In genomic region chr5:122192347-122192746, GRCm38 (mm10) we compare ENCODE assay signal across 18 mouse cellular contexts. TPM values are rescaled to one million over a fixed set of nuclear protein-coding genes. Genes with fewer than 3 reads are reported as not detected.
DNase-seq lines count a peak whose midpoint lies in the region; ATAC-seq and TF ChIP-seq lines count a peak whose summit lies in the region.
"Had no signal": no experiment of that assay in that cellular context is flagged by ENCODE, and none has a peak within 500 bp of the region (broad histone marks: within the 10 kb centered on the region; RNA-seq: fewer than 3 reads in every experiment).

No protein-coding gene starts in this region.

- no peaks in the 10 kb centered on the region for H3K36me3 ChIP-seq in kidney, postnatal 0 days (ENCODE audit: insufficient read depth, low read length)
- H3K36me3 ChIP-seq in kidney, embryonic 16.5 days (ENCODE audit: insufficient read depth, low read length), result no peaks in the 10 kb centered on the region
- H3K36me3 ChIP-seq: forebrain, embryonic 12.5 days; hindbrain, embryonic 10.5 days; limb, embryonic 12.5 days; lung, embryonic 15.5 days; neural tube, embryonic 12.5 days had no signal

- peak; percentile 27; the same call in 1 of the 2 replicates for TF ChIP-seq CTCF in kidney, postnatal 0 days (IDR thresholded peaks at IDR 0.05; ENCODE audit: low read depth)
- no peak for TF ChIP-seq CTCF in left cerebral cortex, adult 2 months (IDR thresholded peaks at IDR 0.05)

- H3K27me3 ChIP-seq in kidney, postnatal 0 days (ENCODE audit: insufficient read depth, low read length), result no peaks in the 10 kb centered on the region
- no peaks in the 10 kb centered on the region for H3K27me3 ChIP-seq in kidney, embryonic 16.5 days (ENCODE audit: insufficient read depth, low read length)
- H3K27me3 ChIP-seq: forebrain, embryonic 12.5 days; limb, embryonic 12.5 days; lung, embryonic 15.5 days; neural tube, embryonic 12.5 days had no signal

- ATAC-seq in kidney, postnatal 0 days (replicated peaks; ENCODE audit: low FRiP score, low read depth), result no peak
- no peak for ATAC-seq in kidney, embryonic 16.5 days (ENCODE audit: low FRiP score, low TSS enrichment)
- ATAC-seq in neutrophil, adult 5-6 weeks (ENCODE audit: extremely low read depth, insufficient number of reproducible peaks, low FRiP score, poor library complexity, severe bottlenecking), result peak; percentile 64
- ATAC-seq: inflammation-experienced regulatory T-cells, adult 6 months; midbrain, embryonic 16.5 days had no signal

- intact Hi-C loops in left cerebral cortex, postnatal 10 days (cut with DNase I), result no loop called here
- intact Hi-C loops in left cerebral cortex, adult 2 months (cut with DNase I), result no loop called here

- no peaks in the 10 kb centered on the region for H3K4me1 ChIP-seq in kidney, postnatal 0 days (replicated peaks; ENCODE audit: insufficient read depth, low read length)
- H3K4me1 ChIP-seq in kidney, embryonic 16.5 days (ENCODE audit: insufficient read depth, low read length), result no peaks in the 10 kb centered on the region
- H3K4me1 ChIP-seq: forebrain, embryonic 12.5 days; limb, embryonic 12.5 days; lung, embryonic 15.5 days; neural tube, embryonic 12.5 days had no signal

- no peak overlapping the region for H3K4me3 ChIP-seq in kidney, postnatal 0 days (replicated peaks; ENCODE audit: low read depth, low read length)
- no peak overlapping the region for H3K4me3 ChIP-seq in kidney, embryonic 16.5 days (ENCODE audit: low read length)
- H3K4me3 ChIP-seq in left cerebral cortex, adult 2 months, result no peak overlapping the region
- H3K4me3 ChIP-seq: forebrain, embryonic 12.5 days; hindbrain, embryonic 10.5 days; limb, embryonic 12.5 days; lung, embryonic 15.5 days; neural tube, embryonic 12.5 days had no signal

- no peak overlapping the region for H3K9ac ChIP-seq in kidney, postnatal 0 days (ENCODE audit: low read depth, low read length)
- H3K9ac ChIP-seq in kidney, embryonic 16.5 days (replicated peaks; ENCODE audit: low read length), result no peak overlapping the region
- H3K9ac ChIP-seq: forebrain, embryonic 12.5 days; limb, embryonic 12.5 days; lung, embryonic 15.5 days; neural tube, embryonic 12.5 days had no signal

- DNase-seq in kidney, postnatal 0 days (ENCODE audit: low spot score), result no peak
- peak; percentile 48 for DNase-seq in CD4-positive helper T cell, adult 2 months (ENCODE audit: low read depth, low spot score)
- peak; percentile 37 for DNase-seq in T-cell, adult 2 months (ENCODE audit: low spot score)
- no peak for DNase-seq in left cerebral cortex, postnatal 10 days (ENCODE audit: extremely low spot score in 1 of 2, low spot score in 2 of 2)
- DNase-seq in left cerebral cortex, adult 2 months (ENCODE audit: extremely low spot score in 1 of 2, low spot score in 2 of 2), result no peak
- DNase-seq in ovary, postnatal 36 days (ENCODE audit: low spot score), result no peak
- DNase-seq: adrenal gland, postnatal 14 days; cerebellum, adult 8-10 months; layer of hippocampus, postnatal 36 days had no signal

- no peaks in the 10 kb centered on the region for H3K9me3 ChIP-seq in kidney, postnatal 0 days (replicated peaks; ENCODE audit: low read length)
- H3K9me3 ChIP-seq in kidney, embryonic 16.5 days (ENCODE audit: low read length), result no peaks in the 10 kb centered on the region
- H3K9me3 ChIP-seq: forebrain, embryonic 12.5 days; hindbrain, embryonic 10.5 days; limb, embryonic 12.5 days; lung, embryonic 15.5 days; neural tube, embryonic 12.5 days had no signal

- H3K27ac ChIP-seq in kidney, postnatal 0 days, result 0 out of 2 replicates have a peak overlapping the region, but pooled peaks have one; percentile 61
- no peak overlapping the region; the same call in 1 of the 2 replicates for H3K27ac ChIP-seq in kidney, embryonic 16.5 days (ENCODE audit: low read length)
- H3K27ac ChIP-seq in left cerebral cortex, adult 2 months, result no peak overlapping the region
- H3K27ac ChIP-seq: forebrain, embryonic 12.5 days; hindbrain, embryonic 10.5 days; limb, embryonic 12.5 days; lung, embryonic 15.5 days; neural tube, embryonic 12.5 days had no signal

- no peak overlapping the region for H3K4me2 ChIP-seq in kidney, postnatal 0 days (ENCODE audit: low read length)
- no peak overlapping the region for H3K4me2 ChIP-seq in kidney, embryonic 16.5 days (replicated peaks; ENCODE audit: low read depth, low read length)
- H3K4me2 ChIP-seq: forebrain, embryonic 12.5 days; limb, embryonic 12.5 days; lung, embryonic 15.5 days; neural tube, embryonic 12.5 days had no signal

- 39% methylated on average over 3 of the region's 4 CpGs for WGBS in kidney, postnatal 0 days
- 50% methylated on average over 3 of the region's 4 CpGs for WGBS in kidney, embryonic 16.5 days

RNA-seq across cellular contexts. Expression of gene Hvcn1, which starts 14.3 kb away (rescaled TPM):
- polyA plus RNA-seq in kidney, postnatal 0 days (2015; fragmentation: Nextera tagmentation; extraction: Ambion mirVana), result 12.2 and 13.5 TPM in 2 replicates
- 14.5 and 14.6 TPM in 2 replicates for polyA plus RNA-seq in kidney, embryonic 16.5 days (2015; fragmentation: Nextera tagmentation; extraction: Ambion mirVana)
- total RNA-seq in neutrophil, adult 5-6 weeks (2017), result 256 TPM in 2 replicates
- 1 to 10 TPM; 2.1 to 2.6 TPM for total RNA-seq in left cerebral cortex, postnatal 10 days (2021)
- total RNA-seq in left cerebral cortex, adult 2 months (2021), result 1 to 10 TPM; 2.1 to 2.2 TPM

RNA-seq across cellular contexts. Expression of gene Ppp1cc, which starts 34.3 kb away (rescaled TPM):
- 203 and 220 TPM in 2 replicates for polyA plus RNA-seq in kidney, postnatal 0 days (2015; fragmentation: Nextera tagmentation; extraction: Ambion mirVana)
- 269 and 277 TPM in 2 replicates for polyA plus RNA-seq in kidney, embryonic 16.5 days (2015; fragmentation: Nextera tagmentation; extraction: Ambion mirVana)
- 282 and 304 TPM in 2 replicates for total RNA-seq in neutrophil, adult 5-6 weeks (2017)
- 100 to 1,000 TPM; 170 to 190 TPM for total RNA-seq in left cerebral cortex, postnatal 10 days (2021)
- total RNA-seq in left cerebral cortex, adult 2 months (2021), result 100 to 1,000 TPM; 176 to 195 TPM

RNA-seq across cellular contexts. Expression of gene Ccdc63, which starts 51.7 kb away (rescaled TPM):
- not detected in 2 replicates for polyA plus RNA-seq in kidney, postnatal 0 days (2015; fragmentation: Nextera tagmentation; extraction: Ambion mirVana)
- 0.15 TPM in 1 of 2 replicates, not detected in the other for polyA plus RNA-seq in kidney, embryonic 16.5 days (2015; fragmentation: Nextera tagmentation; extraction: Ambion mirVana)
- total RNA-seq in neutrophil, adult 5-6 weeks (2017), result 1.1 and 2.0 TPM in 2 replicates
- total RNA-seq in left cerebral cortex, postnatal 10 days (2021), result 1 to 10 TPM in 1 of 2 experiments, under 1 TPM in 1; 0.24 to 1.2 TPM
- total RNA-seq in left cerebral cortex, adult 2 months (2021), result 1 to 10 TPM in 1 of 2 experiments, under 1 TPM in 1; 0.66 to 1.1 TPM
- total RNA-seq: adrenal gland, postnatal 14 days had no signal
- polyA plus RNA-seq: forebrain, embryonic 12.5 days; hindbrain, embryonic 10.5 days; limb, embryonic 12.5 days; lung, embryonic 15.5 days; neural tube, embryonic 12.5 days had no signal

Comparison
In these comparisons a context has a peak if more than half of its experiments do, and no peak if none do; other contexts are left out.
1. DNase-seq: peak in CD4-positive helper T cell, adult 2 months (single experiment) and T-cell, adult 2 months (single experiment); none in kidney, postnatal 0 days (single experiment), left cerebral cortex, postnatal 10 days (0 of 2), left cerebral cortex, adult 2 months (0 of 2) and ovary, postnatal 36 days (single experiment).
2. RNA of gene Hvcn1, which starts 14.3 kb away (total RNA-seq): 256 TPM in neutrophil, adult 5-6 weeks; 2.1 to 2.6 TPM in left cerebral cortex, postnatal 10 days and 2.1 to 2.2 TPM in left cerebral cortex, adult 2 months; every median in the first group is over 10 times any median in the second.